Mouse (Mus musculus): Measurements from ENCODE around the gene Gm8947.

- TF ChIP-seq CTCF (IDR thresholded peaks at IDR 0.05; ENCODE audit: low read depth, low read length) (no peak), GATA1 (IDR thresholded peaks at IDR 0.05; ENCODE audit: borderline replicate concordance, low read length) (no peak), POLR2AphosphoS5 (IDR thresholded peaks at IDR 0.05; ENCODE audit: insufficient replicate concordance, low read depth, low read length) (no peak), TAL1 (conservative IDR thresholded peaks at IDR 0.05; ENCODE audit: low read depth, low read length) (no peak)
Measured at GRCm38 (mm10) chr1:151157963-151158856, 34.0 kb upstream of the Gm8947 start.

All from G1E (cell line).